ENCODE assay signal across 11 mouse cellular contexts in the genomic region with DNA sequence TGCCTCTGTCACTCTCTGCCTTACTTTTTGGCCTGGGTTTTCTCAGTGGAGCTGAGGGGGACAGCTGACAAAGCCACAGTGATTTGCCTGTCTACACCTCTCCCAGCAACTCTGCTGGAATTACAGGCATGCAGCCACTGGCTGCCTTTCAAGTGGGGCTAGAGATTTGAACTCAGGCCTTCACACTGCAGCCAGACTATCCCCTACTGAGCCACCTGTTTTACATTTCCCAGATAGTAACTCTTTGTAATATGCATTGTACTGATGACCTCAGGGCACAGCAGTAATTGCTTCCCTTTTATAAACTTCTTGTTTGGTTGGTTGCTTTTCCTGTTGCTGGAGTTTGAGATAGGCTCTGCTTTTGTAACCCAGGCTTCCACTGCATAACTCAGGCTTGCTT.
A peak's percentile ranks its signal among the peaks of the same experiment; 100 is the strongest.
DNase-seq lines count a peak whose midpoint lies in the region; ATAC-seq and TF ChIP-seq lines count a peak whose summit lies in the region.
"Had no signal": no experiment of that assay in that cellular context is flagged by ENCODE, and none has a peak within 500 bp of the region (broad histone marks: within the 10 kb centered on the region; RNA-seq: fewer than 3 reads in every experiment).

No protein-coding gene starts in this region.

- no peaks in the 10 kb centered on the region for H3K36me3 ChIP-seq in heart, embryonic 10.5 days
- no peaks in the 10 kb centered on the region for H3K36me3 ChIP-seq in limb, embryonic 15.5 days
- H3K36me3 ChIP-seq: midbrain, embryonic 12.5 days had no signal

- H3K27me3 ChIP-seq in heart, embryonic 10.5 days (ENCODE audit: insufficient read depth, poor library complexity, severe bottlenecking): no peaks in the 10 kb centered on the region
- H3K27me3 ChIP-seq in limb, embryonic 15.5 days: no peaks in the 10 kb centered on the region
- H3K27me3 ChIP-seq: midbrain, embryonic 12.5 days; Patski had no signal

- H3K9ac ChIP-seq in limb, embryonic 15.5 days: no peak overlapping the region
- H3K9ac ChIP-seq: midbrain, embryonic 12.5 days had no signal

- H3K4me3 ChIP-seq in heart, embryonic 10.5 days: no peak overlapping the region
- H3K4me3 ChIP-seq in limb, embryonic 15.5 days: no peak overlapping the region
- no peak overlapping the region for H3K4me3 ChIP-seq in gastrocnemius, adult 2 months
- H3K4me3 ChIP-seq: midbrain, embryonic 12.5 days had no signal

- intact Hi-C loops in gastrocnemius, adult 2 months (cut with DNase I): no loop called here

- H3K27ac ChIP-seq in heart, embryonic 10.5 days: 0 out of 2 replicates have a peak overlapping the region, but pooled peaks have one; percentile 36
- peak overlapping the region; percentile 6; the same call in 1 of the 2 replicates for H3K27ac ChIP-seq in limb, embryonic 15.5 days
- no peak overlapping the region for H3K27ac ChIP-seq in gastrocnemius, adult 2 months
- H3K27ac ChIP-seq: midbrain, embryonic 12.5 days had no signal

- H3K9me3 ChIP-seq in heart, embryonic 10.5 days: no peaks in the 10 kb centered on the region
- no peaks in the 10 kb centered on the region for H3K9me3 ChIP-seq in limb, embryonic 15.5 days
- H3K9me3 ChIP-seq: midbrain, embryonic 12.5 days had no signal

- H3K4me1 ChIP-seq in heart, embryonic 10.5 days: peaks cover 20% of the 10 kb centered on the region
- peaks cover 8% of the 10 kb centered on the region; the same call in 1 of the 2 replicates for H3K4me1 ChIP-seq in limb, embryonic 15.5 days

- DNase-seq in R1 (ENCODE audit: low read depth, low spot score): peak; percentile 3
- DNase-seq in heart, embryonic 10.5 days (ENCODE audit: low spot score): peak; percentile 86
- no peak for DNase-seq in gastrocnemius, adult 18-20 months (ENCODE audit: low spot score)
- DNase-seq in gastrocnemius, adult 2 months: no peak
- DNase-seq in cerebellum, postnatal 36 days: no peak
- no peak for DNase-seq in layer of hippocampus, adult 8-10 months (ENCODE audit: low spot score in 2 of 2)
- DNase-seq: right cerebral cortex, postnatal 4 days had no signal

- TF ChIP-seq CTCF in gastrocnemius, adult 2 months (IDR thresholded peaks at IDR 0.05): no peak

- ATAC-seq in common myeloid progenitor, adult 5-6 weeks (replicated peaks; ENCODE audit: low read depth, poor library complexity, severe bottlenecking): peak; percentile 84
- ATAC-seq in limb, embryonic 15.5 days (ENCODE audit: insufficient number of reproducible peaks, low FRiP score, low TSS enrichment, low read depth): peak; percentile 48; the same call in 1 of the 2 replicates
- ATAC-seq: Patski had no signal

- H3K4me2 ChIP-seq in limb, embryonic 15.5 days: no peak overlapping the region
- H3K4me2 ChIP-seq: midbrain, embryonic 12.5 days had no signal

Comparison
In these comparisons a context has a peak if more than half of its experiments do, and no peak if none do; other contexts are left out.
1. DNase-seq: peak in R1 (single experiment) and heart, embryonic 10.5 days (single experiment); none in gastrocnemius, adult 18-20 months (single experiment), gastrocnemius, adult 2 months (single experiment), cerebellum, postnatal 36 days (0 of 2) and layer of hippocampus, adult 8-10 months (0 of 2).